Mouse (Mus musculus): ENCODE data around the gene Mgarp. TPM values are rescaled to one million over a fixed set of nuclear protein-coding genes. Genes with fewer than 3 reads are reported as not detected.
"Not testable (repeated sequence)": the region's sequence is repeated elsewhere in the genome, so short reads cannot be mapped to it uniquely, and the experiment has no call there.

The Mgarp gene
- total RNA-seq, 2 experiments from 2014 or later, result 0.26 TPM; not detected in 1

GRCm38 (mm10) chr3:51398667-51399066, 2.1 kb upstream of the Mgarp start:
- DNase-seq (ENCODE audit: extremely low spot score in 1 of 2, low spot score in 1 of 2), result no peak

- DNase-seq (ENCODE audit: extremely low spot score in 1 of 2, low spot score in 1 of 2), result no peak
These were observed 1.3 kb upstream of the Mgarp start for GRCm38 (mm10) chr3:51397700-51398299.

DNA sequence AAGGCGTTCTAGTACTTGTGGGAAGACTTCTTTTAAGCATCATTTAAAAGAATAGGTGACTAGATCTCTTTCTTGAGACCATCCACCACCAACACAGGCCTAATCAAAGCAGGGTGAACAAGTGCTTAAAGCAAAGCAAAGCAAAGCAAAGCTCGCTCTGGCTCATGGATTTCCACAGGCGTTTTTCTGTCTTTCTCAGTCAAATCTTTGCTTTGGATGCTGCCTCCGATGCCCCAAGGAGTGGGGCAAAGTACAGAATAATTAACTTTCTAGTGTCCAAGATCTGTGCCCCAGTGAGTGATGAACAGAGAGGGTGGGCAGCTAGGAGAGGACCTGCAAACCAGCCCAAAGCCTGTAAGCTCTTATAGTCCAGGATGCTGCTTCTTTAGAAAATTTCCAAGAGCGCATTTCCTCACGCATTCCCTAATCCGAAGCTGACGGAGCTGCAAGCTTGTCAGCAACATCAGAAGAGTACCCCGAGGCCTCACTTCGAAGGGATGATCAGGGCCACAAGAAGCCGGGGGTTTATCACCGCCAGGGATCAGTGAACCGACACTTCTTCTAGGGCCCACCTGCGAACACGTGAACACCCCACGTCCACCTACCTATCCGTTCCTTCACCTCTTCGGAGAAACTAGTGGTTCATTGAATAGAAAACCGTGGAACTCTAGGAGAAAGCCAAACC, 935 bp downstream of the Mgarp start:
- no peak for DNase-seq (ENCODE audit: extremely low spot score in 1 of 2, low spot score in 1 of 2)

DNA sequence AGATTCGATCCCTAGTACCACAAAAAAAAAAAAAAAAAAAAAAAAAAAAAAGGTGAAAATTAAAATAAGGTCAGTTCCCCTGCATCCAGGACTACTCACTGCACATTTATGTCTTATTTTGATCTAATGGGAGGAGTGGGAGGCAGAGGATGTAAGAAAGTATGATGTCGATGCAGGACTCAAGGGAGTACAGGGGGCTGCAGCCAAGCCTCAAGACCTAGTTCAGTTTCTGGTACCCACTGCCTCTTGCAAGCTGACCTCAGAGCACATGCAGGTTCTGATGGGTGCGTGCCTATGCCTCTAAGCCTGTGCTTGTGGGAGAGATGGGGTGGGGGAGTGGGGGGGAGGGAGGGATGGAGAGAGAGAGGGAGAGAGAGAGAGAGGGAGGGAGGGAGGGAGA, 1.7 kb downstream of the Mgarp start:
- no peak for DNase-seq (ENCODE audit: extremely low spot score in 1 of 2, low spot score in 1 of 2)

DNA sequence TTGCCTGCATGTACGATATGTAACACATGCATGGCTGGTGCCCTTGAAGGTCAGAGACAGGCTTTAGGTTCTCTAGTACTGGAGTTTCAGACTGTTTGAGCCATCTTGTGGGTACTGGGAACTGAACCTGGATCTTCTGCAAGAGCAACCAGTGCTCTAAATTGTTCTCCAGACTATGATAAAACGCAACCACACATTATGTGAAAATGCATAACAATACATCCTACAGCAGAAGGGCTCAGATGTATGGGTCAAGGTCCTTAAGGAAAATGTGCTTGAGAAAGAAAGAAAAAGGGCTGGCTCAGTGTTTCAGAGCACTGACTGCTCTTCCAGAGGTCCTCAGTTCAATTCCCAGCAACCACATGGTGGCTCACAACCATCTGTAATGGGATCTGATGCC, 2.9 kb downstream of the Mgarp start:
- no peak for DNase-seq (ENCODE audit: extremely low spot score in 1 of 2, low spot score in 1 of 2)

DNA sequence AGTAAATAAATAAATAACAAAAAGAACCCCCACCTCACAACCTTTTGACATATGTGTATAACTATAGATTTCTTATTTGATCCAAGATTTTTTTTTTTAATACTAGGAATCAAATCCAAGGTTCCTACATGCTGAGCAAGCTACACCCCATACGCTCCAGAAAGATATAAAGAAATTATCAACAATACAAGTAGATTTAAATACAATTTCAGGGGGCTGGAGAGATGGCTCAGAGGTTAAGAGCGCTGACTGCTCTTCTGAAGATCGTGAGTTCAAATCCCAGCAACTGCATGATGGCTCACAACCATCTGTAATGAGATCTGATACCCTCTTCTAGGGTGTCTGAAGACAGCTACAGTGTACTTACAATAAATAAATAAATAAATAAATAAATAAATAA, 3.5 kb downstream of the Mgarp start:
- not testable (repeated sequence) for DNase-seq (ENCODE audit: extremely low spot score in 1 of 2, low spot score in 1 of 2)

DNA sequence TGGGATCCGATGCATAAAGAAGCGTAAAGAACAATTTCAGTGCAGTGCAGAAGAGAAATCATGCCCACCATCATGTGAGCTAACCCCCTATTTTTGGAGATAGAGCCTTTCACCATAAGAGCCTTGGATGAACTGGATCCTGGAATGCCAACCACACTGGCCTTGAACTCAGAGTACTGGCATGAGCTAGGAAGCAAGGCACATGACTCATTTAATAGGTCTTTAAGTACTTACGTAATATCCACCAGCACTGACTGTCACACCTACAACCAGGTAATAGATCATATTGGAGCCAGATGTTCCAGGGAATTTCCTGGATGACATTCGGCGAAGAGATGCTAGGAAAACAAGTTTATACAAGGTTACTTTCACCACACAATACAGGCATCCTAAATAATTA, 4.9 kb downstream of the Mgarp start:
- no peak for DNase-seq (ENCODE audit: extremely low spot score in 1 of 2, low spot score in 1 of 2)

DNA sequence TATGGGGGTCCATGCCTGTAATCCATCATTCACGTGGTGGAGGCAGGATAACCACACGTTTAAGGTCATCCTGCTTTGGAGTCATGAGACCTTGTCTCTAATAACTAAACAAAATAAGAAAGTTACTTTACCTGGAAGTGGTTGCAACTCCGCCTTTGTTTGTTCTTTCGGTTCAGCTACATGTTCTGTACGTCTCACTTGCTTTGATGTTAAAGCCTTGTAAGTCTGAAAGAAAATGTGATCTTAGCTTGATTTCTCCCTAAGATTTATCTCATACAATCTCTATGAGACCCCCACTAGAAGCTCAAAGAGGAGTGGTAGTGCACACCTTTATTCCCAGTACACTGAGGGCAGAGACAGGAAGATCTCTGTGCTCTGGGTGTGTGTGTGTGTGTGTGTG, 5.4 kb downstream of the Mgarp start:
- DNase-seq (ENCODE audit: extremely low spot score in 1 of 2, low spot score in 1 of 2), result no peak

DNA sequence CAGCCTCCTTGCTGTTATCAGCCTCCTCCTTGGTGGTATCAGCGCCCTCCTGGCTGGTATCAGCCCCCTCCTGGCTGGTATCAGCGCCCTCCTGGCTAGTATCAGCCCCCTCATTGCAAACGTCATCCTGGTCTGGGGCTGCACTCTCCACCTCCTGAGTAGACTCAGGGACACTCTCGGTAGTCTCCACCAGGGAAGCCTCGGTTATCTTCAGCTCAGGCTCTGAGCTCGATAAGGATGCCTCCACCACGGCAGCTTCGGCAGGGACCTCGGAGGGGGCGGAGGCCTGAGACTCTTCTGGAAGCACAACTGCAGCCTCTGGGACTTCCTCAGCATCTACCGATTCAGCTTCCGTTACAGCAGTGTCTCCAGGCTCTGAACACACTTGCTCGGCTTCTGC, 7.6 kb downstream of the Mgarp start:
- no peak for DNase-seq (ENCODE audit: extremely low spot score in 1 of 2, low spot score in 1 of 2)

DNA sequence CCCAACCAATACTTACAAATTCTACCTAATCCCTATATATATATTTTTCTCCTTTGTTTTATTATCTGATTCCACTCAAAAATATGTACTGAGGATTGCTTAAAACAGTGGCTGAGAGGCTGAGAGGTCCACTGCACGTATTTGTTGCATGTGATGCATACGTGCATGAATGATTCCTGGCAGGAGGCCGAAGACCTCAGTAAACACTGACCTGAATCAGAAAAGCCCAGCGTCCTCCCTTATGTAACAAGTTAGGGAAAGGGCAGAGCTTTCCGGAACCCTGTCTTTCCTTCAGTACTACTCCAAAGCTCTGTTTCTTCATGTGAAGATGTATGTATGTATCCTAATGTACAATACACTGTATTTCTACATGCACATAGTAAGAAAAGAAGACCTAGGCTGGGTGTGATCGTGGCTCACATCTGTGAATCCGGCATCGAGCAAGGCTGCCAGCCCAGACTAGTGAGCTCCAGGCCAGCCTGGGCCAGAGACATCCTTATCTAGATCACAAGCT, 8.6 kb downstream of the Mgarp start:
- DNase-seq (ENCODE audit: extremely low spot score in 1 of 2, low spot score in 1 of 2), result no peak

DNA sequence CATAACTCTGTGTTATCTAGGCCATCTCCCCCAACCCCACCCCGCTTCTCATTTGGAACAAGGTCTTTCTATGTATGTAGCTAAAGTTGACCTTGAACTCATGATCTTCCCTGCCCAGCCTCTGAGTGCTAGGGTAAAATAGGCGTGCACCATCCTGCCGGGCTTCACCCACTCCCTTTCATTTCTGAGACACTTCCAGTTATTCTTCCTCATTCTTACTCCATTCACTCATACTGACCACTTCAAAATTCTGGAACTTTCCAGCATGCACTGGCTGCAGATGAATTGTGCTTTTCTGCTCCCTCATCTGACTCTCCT, 9.4 kb downstream of the Mgarp start:
- no peak for DNase-seq (ENCODE audit: extremely low spot score in 1 of 2, low spot score in 1 of 2)

DNA sequence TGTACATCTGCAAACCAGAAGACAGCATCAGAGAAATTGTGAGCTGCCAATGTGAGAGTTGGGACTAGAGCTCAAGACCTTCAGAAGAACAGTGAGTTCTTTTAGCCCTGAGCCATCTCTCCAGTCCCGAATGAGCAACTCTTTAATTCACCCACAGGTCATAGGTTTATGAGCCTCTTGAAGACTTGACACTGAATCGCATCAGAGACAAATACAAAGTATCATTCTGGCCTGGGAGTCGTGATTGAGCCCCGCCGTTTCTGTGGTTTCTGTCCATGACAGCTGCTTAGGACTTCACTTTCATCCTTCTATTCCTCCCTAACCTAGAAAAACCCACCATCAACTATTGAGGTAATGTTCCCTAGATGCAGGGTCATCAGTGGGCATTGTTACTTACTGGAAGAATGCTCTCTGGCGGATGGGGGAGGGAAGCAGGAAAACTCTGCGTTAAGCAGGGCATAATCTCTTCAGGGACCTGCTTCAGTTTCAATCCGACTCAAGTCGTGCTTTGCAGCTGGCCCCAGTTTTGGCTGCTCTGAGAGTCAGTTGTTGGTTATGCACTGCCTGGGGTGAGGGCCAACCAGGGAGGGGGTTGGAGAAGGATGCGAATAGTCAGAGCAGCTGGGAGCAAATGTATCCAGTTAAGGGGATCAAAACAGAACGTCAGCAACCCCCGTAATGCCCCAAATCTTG, 10.0 kb downstream of the Mgarp start:
- no peak for DNase-seq (ENCODE audit: extremely low spot score in 1 of 2, low spot score in 1 of 2)

GRCm38 (mm10) chr3:51383409-51383808, 13.1 kb downstream of the Mgarp start:
- DNase-seq (ENCODE audit: extremely low spot score in 1 of 2, low spot score in 1 of 2), result no peak

GRCm38 (mm10) chr3:51380660-51381014, 15.9 kb downstream of the Mgarp start:
- DNase-seq (ENCODE audit: extremely low spot score in 1 of 2, low spot score in 1 of 2), result no peak

DNA sequence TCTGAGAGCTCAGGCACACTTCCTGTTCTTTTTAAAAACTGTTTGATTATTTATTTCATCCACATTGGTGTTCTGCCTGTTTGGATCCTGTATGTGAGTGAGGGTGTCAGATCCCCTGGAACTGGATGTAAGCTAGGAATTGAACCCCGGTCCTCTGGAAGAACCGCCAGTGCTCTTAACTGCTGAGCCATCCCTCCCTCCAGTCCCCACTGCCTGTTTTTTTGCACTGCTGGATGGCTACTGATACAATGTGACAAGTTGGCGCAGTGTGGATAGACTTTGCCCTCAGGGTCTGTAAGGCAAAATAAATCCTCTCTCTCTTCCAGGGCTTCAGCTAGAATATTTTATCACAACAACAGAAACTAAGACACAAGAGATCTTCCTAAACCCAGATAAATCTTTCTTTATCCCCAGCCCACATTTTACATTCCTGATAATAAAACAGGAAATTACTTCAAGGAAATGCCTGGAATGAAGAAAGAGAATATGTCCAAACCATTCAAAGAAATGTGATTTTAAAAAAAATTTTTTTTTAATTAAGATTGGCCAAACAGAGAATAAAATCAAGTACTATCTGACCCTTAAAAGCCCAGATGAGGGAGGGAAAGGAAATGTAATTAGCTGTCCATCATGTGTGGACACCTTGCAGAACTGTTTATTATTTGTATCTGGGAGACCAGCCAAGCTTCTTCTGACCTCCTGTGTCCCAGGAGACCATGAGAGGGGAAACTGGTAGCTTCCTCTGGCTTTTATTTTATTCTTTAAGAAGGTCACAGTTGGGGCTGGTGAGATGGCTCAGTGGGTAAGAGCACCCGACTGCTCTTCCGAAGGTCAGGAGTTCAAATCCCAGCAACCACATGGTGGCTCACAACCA, 16.5 kb downstream of the Mgarp start:
- no peak for DNase-seq (ENCODE audit: extremely low spot score in 1 of 2, low spot score in 1 of 2)

DNA sequence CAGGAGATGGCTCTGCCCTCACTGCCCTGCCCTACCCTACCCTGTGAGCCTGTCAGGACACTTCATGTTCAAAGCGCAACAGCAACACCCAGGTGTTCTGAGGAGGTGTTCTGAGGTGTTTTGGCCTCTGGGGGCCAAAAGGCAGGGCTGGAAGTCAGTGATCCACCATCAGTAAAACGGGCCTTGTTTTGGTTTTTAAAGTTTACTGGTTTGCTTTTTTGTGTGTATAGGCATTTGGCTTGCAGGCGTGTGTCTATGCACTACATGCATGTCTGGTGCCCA, 17.9 kb downstream of the Mgarp start:
- DNase-seq (ENCODE audit: extremely low spot score in 1 of 2, low spot score in 1 of 2), result no peak

- DNase-seq (ENCODE audit: extremely low spot score in 1 of 2, low spot score in 1 of 2), result no peak
These were observed 18.5 kb downstream of the Mgarp start for GRCm38 (mm10) chr3:51377878-51378664.

DNA sequence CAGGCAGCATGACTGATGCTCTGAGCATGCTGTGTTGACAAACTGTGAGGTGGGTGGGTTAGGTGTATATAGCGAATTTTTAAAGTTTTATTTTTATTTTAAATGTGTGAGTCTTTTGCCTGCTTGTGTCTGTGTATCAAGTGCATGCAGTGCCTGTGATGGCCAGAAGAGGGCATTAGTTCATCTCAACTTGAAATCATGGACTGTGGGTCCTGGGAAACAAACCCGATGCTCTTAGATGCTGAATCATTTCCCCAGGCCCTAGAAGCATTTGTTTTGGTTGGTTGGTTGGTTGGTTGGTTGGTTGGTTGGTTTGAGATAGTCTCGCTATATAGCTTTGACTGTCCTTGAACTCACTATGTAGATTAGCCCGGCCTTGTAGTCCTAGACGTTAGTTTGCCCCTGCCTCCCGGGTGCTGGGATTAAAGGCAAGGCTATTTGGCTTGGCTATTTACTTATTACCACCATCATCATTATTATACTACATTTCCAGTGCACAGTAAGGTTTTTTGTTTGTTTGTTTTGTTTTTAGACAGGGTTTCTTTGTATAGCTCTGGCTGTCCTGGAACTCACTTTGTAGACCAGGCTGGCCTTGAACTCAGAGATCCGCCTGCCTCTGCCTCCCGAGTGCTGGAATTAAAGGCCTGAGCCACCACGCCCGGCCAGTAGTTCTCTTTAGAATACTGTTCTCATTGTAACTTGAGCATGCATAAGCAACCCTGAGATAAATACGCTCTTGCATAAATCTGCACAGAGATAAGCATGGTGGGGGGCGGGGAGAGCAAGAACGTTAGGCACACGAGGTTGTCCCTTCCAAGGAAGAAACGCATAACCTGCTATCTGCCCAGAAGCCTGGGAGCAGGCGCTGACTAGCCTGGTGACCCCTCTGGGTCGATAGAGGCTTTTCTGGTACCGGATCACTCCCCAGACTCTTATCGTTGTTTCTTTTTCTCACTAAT, 21.0 kb downstream of the Mgarp start:
- DNase-seq (ENCODE audit: extremely low spot score in 1 of 2, low spot score in 1 of 2), result no peak

DNA sequence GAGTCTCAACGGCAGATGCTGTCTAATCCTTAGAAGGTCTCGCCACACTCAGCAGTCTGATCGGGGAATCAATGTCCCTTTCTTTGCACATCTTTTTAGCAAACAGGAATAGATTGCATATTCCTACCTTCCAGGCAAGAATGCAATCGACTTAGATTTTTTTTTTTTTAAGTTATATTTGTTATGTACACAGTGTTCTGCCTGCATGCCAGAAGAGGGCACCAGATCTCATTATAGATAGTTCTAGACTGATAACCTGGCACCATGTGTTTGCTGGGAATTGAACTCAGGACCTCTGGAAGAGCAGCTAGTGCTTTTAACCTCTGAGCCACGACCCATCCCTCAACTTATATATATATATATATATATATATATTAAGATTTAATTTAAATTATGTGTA, 23.0 kb downstream of the Mgarp start:
- no peak for DNase-seq (ENCODE audit: extremely low spot score in 1 of 2, low spot score in 1 of 2)
